Mouse (Mus musculus) MEL (cell line): ENCODE data around the gene Kmo. TPM values are rescaled to one million over a fixed set of nuclear protein-coding genes. Genes with fewer than 3 reads are reported as not detected.
A peak's percentile ranks its signal among the peaks of the same experiment; 100 is the strongest.

ENCODE experiments used
- DNase-seq: peaks from one replicate; pipeline ENCODE4 v3.0.0; 2011; ENCODE audit warnings: low read depth, low spot score
- H3K27ac ChIP-seq: 2 replicates; pipeline ENCODE4 v1.5.1; 2012; ENCODE audit warnings: low read depth, mild to moderate bottlenecking, control low read depth, low read length, moderate library complexity; ENCODE audit not compliant: control insufficient read depth
- H3K27me3 ChIP-seq, 2 experiments: fragments of 150-350 bp in 1 of 2; sonication (generic) in 1 of 2; 2 replicates each; pipeline ENCODE4 v1.6.1; 2012; ENCODE audit warnings: low read length in 2 of 2, mild to moderate bottlenecking in 2 of 2, improper control_type of control experiment in 1 of 2, moderate library complexity in 1 of 2; ENCODE audit not compliant: insufficient read depth in 2 of 2, control insufficient read depth in 1 of 2
- H3K36me3 ChIP-seq, 2 experiments: 2 replicates each; pipeline ENCODE4 v1.6.1; 2012 to 2014; ENCODE audit warnings: low read length in 2 of 2, improper control_type of control experiment in 1 of 2, inconsistent platforms in 1 of 2, mild to moderate bottlenecking in 1 of 2; ENCODE audit not compliant: insufficient read depth in 2 of 2, control insufficient read depth in 1 of 2
- H3K4me1 ChIP-seq, 2 experiments: fragments of 150-350 bp in 1 of 2; sonication (generic) in 1 of 2; 2 replicates each; pipeline ENCODE4 v1.6.1; 2012; ENCODE audit warnings: low read length in 2 of 2, improper control_type of control experiment in 1 of 2, mild to moderate bottlenecking in 1 of 2; ENCODE audit not compliant: insufficient read depth in 2 of 2, control insufficient read depth in 1 of 2
- H3K4me3 ChIP-seq, 2 experiments: fragments of 150-350 bp in 1 of 2; sonication (generic) in 1 of 2; 2 replicates each; pipeline ENCODE4 v1.5.1; 2012; ENCODE audit warnings: low read depth in 2 of 2, low read length in 2 of 2, mild to moderate bottlenecking in 2 of 2, moderate library complexity in 2 of 2, control low read depth in 1 of 2, improper control_type of control experiment in 1 of 2; ENCODE audit not compliant: control insufficient read depth in 1 of 2, insufficient read depth in 1 of 2
- H3K79me2 ChIP-seq: 2 replicates; pipeline ENCODE4 v1.6.1; 2012; ENCODE audit warnings: mild to moderate bottlenecking, low read length, moderate library complexity; ENCODE audit not compliant: control insufficient read depth, poor library complexity, insufficient read depth
- H3K9ac ChIP-seq: 2 replicates; pipeline ENCODE4 v1.6.1; 2012; ENCODE audit warnings: low read depth, mild to moderate bottlenecking, control low read depth, low read length, moderate library complexity; ENCODE audit not compliant: control insufficient read depth, poor library complexity, severe bottlenecking
- H3K9me3 ChIP-seq: fragments of 150-350 bp; sonication (generic); replicated peaks from 2 replicates; pipeline ENCODE4 v1.6.1; 2012; ENCODE audit warnings: mild to moderate bottlenecking, low read length, improper control_type of control experiment, moderate library complexity; ENCODE audit not compliant: insufficient read depth
- CHD2 ChIP-seq: IDR thresholded peaks from 2 replicates; pipeline ENCODE4 v1.6.1; 2011; ENCODE audit warnings: low read length, improper control_type of control experiment
- E2F4 ChIP-seq: IDR thresholded peaks from 2 replicates; pipeline ENCODE4 v1.6.1; 2011; ENCODE audit warnings: low read depth, low read length, improper control_type of control experiment, borderline replicate concordance
- ELF1 ChIP-seq: IDR thresholded peaks from 2 replicates; pipeline ENCODE4 v1.6.1; 2014; ENCODE audit warnings: low read depth, mild to moderate bottlenecking, inconsistent platforms, low read length, improper control_type of control experiment, moderate library complexity
- EP300 ChIP-seq, 2 experiments: IDR thresholded peaks; 2 replicates each; pipeline ENCODE4 v1.6.1; 2011; ENCODE audit warnings: improper control_type of control experiment in 2 of 2, low read length in 2 of 2, low read depth in 1 of 2, mild to moderate bottlenecking in 1 of 2
- ETS1 ChIP-seq: IDR thresholded peaks from 2 replicates; pipeline ENCODE4 v1.6.1; 2012; ENCODE audit warnings: low read depth, mild to moderate bottlenecking, inconsistent platforms, low read length, improper control_type of control experiment, moderate library complexity
- GATA1 ChIP-seq: IDR thresholded peaks from 2 replicates; pipeline ENCODE4 v1.6.1; 2011; ENCODE audit warnings: low read depth, low read length, improper control_type of control experiment
- HCFC1 ChIP-seq: IDR thresholded peaks from 2 replicates; pipeline ENCODE4 v1.6.1; 2012; ENCODE audit warnings: low read depth, mild to moderate bottlenecking, inconsistent platforms, low read length, improper control_type of control experiment, moderate library complexity
- MAFK ChIP-seq: IDR thresholded peaks from 2 replicates; pipeline ENCODE4 v1.6.1; 2011; ENCODE audit warnings: low read depth, mild to moderate bottlenecking, low read length, improper control_type of control experiment, borderline replicate concordance
- MAX ChIP-seq: IDR thresholded peaks from 2 replicates; pipeline ENCODE4 v1.6.1; 2011; ENCODE audit warnings: low read length, improper control_type of control experiment
- MEF2A ChIP-seq: IDR thresholded peaks from 2 replicates; pipeline ENCODE4 v1.6.1; 2014; ENCODE audit warnings: low read depth, mild to moderate bottlenecking, inconsistent platforms, low read length, improper control_type of control experiment; ENCODE audit not compliant: poor library complexity, insufficient replicate concordance, severe bottlenecking; ENCODE audit errors: extremely low read depth
- MXI1 ChIP-seq: IDR thresholded peaks from 2 replicates; pipeline ENCODE4 v1.6.1; 2011; ENCODE audit warnings: mild to moderate bottlenecking, low read depth, low read length, improper control_type of control experiment
- MYB ChIP-seq: IDR thresholded peaks from 2 replicates; pipeline ENCODE4 v1.6.1; 2011; ENCODE audit warnings: mild to moderate bottlenecking, low read depth, low read length, improper control_type of control experiment
- MYC ChIP-seq: IDR thresholded peaks from 2 replicates; pipeline ENCODE4 v1.6.1; 2011; ENCODE audit warnings: low read depth, mild to moderate bottlenecking, low read length, improper control_type of control experiment, moderate library complexity
- NELFE ChIP-seq: IDR thresholded peaks from 2 replicates; pipeline ENCODE4 v1.6.1; 2011; ENCODE audit warnings: low read depth, low read length, improper control_type of control experiment
- NRF1 ChIP-seq: IDR thresholded peaks from 2 replicates; pipeline ENCODE4 v1.6.1; 2014; ENCODE audit warnings: low read depth, mild to moderate bottlenecking, inconsistent platforms, low read length, improper control_type of control experiment, moderate library complexity; ENCODE audit not compliant: poor library complexity, insufficient read depth, severe bottlenecking
- RAD21 ChIP-seq: IDR thresholded peaks from 2 replicates; pipeline ENCODE4 v1.6.1; 2011; ENCODE audit warnings: mild to moderate bottlenecking, low read depth, low read length, improper control_type of control experiment
- SIN3A ChIP-seq: IDR thresholded peaks from 2 replicates; pipeline ENCODE4 v1.6.1; 2012; ENCODE audit warnings: low read length, improper control_type of control experiment, inconsistent platforms
- SMC3 ChIP-seq: IDR thresholded peaks from 2 replicates; pipeline ENCODE4 v1.6.1; 2011; ENCODE audit warnings: low read depth, low read length, improper control_type of control experiment
- TBP ChIP-seq: IDR thresholded peaks from 2 replicates; pipeline ENCODE4 v1.8.0; 2011; ENCODE audit warnings: low read depth, low read length, improper control_type of control experiment
- USF1 ChIP-seq: IDR thresholded peaks from 2 replicates; pipeline ENCODE4 v1.6.1; 2014; ENCODE audit warnings: low read depth, mild to moderate bottlenecking, inconsistent platforms, low read length, improper control_type of control experiment, moderate library complexity
- ZKSCAN1 ChIP-seq: IDR thresholded peaks from 2 replicates; pipeline ENCODE4 v1.6.1; 2012; ENCODE audit warnings: low read depth, mild to moderate bottlenecking, inconsistent platforms, low read length, improper control_type of control experiment, moderate library complexity
- ZMIZ1 ChIP-seq: IDR thresholded peaks from 2 replicates; pipeline ENCODE4 v1.6.1; 2012; ENCODE audit warnings: low read depth, mild to moderate bottlenecking, inconsistent platforms, low read length, improper control_type of control experiment, moderate library complexity
- polyA plus RNA-seq, 2 experiments: library from polyadenylated mRNA; stranded (reverse) in 1 of 2; unstranded in 1 of 2; fragments of >175 nt in 1 of 2; fragments of >200 nt in 1 of 2; gene quantifications; 2 replicates each; pipeline versions ENCODE4 v1.2.1 to v1.2.4; 2012; ENCODE audit warnings: low replicate concordance in 2 of 2, low read depth in 1 of 2; ENCODE audit not compliant: insufficient read length in 2 of 2, insufficient read depth in 1 of 2, missing spikeins in 1 of 2
- total RNA-seq: library from RNA; depleted of rRNA; stranded (reverse); fragments of 300-350 nt; gene quantifications from 2 replicates; pipeline ENCODE4 v1.2.3, GENCODE M21; 2012

Gene Kmo
- total and polyA plus RNA-seq, 3 experiments: 0.27 to 1.6 TPM; not detected in 1

DNA sequence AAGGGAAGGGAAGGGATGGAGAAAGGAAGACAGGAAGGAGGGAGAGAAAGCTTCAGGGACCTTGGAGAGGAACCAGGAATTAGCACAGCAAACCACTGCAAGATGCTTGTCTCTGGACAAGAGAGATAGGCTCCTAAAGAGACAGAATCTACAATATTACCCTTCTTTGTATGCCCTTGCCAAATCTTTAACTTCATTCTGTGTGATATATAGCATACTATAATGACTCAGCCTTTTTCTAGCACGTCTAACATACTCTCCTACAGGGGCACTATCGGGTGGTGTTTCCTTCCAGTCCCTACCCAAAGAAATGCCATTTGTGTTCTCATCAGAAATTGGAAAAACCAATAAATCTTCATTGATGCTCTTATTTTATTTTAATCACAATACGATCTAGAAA is 10.9 kb downstream of the Kmo start (continued):
- no peak for TF ChIP-seq RAD21
- no peak for TF ChIP-seq ELF1

DNA sequence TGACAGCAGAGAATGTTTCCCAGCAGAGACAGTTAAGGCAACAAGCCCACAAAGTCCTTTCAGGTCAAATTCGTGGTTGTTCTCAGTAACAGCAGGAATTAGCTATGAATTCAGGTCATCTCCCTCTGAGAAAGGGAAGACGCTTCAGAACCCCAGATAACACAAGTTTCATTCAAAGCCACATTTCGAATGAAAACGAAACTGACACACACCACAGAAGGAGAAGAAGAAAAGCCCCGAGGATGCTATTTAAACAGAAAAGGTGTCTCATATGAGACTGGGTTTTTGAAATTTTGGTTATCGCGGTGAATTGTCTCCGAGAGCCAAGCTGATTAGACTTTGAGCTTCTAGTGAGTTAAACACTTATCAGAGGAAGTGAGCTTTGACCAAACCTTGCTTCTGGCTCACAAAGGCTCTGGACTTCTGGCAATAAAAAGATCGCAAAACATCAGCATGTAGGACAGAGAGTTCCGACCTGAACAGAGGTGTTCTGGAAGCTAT is 11.6 kb downstream of the Kmo start:
- peak overlapping the region; percentile 78 for H3K27ac ChIP-seq
- H3K9ac ChIP-seq: peak overlapping the region; percentile 60
- DNase-seq: peak; percentile 75

DNA sequence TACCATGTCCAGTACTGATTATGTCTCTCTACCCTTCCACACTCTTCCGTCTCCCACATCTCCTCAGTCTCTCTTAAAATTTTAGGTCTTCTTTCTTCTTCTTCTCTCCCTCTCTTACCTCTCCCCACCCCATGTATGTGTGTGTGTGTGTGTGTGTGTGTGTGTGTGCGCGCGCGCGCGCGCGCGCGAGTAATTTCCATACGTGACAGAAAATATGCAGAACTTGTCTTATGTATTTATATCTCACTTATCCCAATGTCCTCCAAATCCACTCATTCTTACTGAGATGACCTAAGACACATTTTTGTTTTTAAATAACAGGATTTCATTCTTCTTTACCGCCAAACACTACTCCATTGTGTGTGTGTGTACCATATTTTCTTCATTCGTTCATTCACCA is 12.3 kb downstream of the Kmo start:
- peaks cover 2 to 6% of the 10 kb centered on the region in 2 experiments; a peak in 1 of 4 replicates for H3K4me1 ChIP-seq
- TF ChIP-seq TBP (no peak), ZKSCAN1 (no peak), HCFC1 (no peak), MYB (no peak), ELF1 (no peak), RAD21 (no peak), MYC (no peak), NELFE (no peak), E2F4 (no peak), ZMIZ1 (no peak)
- H3K9me3 ChIP-seq: no peaks in the 10 kb centered on the region
- no peaks in the 10 kb centered on the region for H3K27me3 ChIP-seq
- no peak overlapping the region for H3K9ac ChIP-seq
- peaks cover 0 to 4% of the 10 kb centered on the region in 2 experiments; a peak in 2 of 4 replicates for H3K36me3 ChIP-seq
- H3K79me2 ChIP-seq: no peaks in the 10 kb centered on the region; the same call in 1 of the 2 replicates
- no peak for DNase-seq
- no peak overlapping the region for H3K27ac ChIP-seq
- H3K4me3 ChIP-seq: peak overlapping the region in 1 of 2 experiments; percentile 79; a peak in 1 of 4 replicates

More for the DNA sequence above, 11.6 kb downstream of the Kmo start:
- Histone ChIP-seq H3K4me1 (peaks cover 2 to 11% of the 10 kb centered on the region in 2 experiments; a peak in 3 of 4 replicates), H3K9me3 (no peaks in the 10 kb centered on the region)
- TF ChIP-seq NRF1: no peak
- TF ChIP-seq CHD2: peak; percentile 52
- peak; percentile 79 for TF ChIP-seq GATA1
- TF ChIP-seq MAX: no peak
- 0 out of 2 replicates have a peak, but pooled peaks have one; percentile 67 for TF ChIP-seq MYC
- 0 out of 2 replicates have a peak, but pooled peaks have one; percentile 40 for TF ChIP-seq ETS1
- TF ChIP-seq NELFE: 0 out of 2 replicates have a peak, but pooled peaks have one; percentile 18
- no peak for TF ChIP-seq MYB
- TF ChIP-seq USF1: no peak
- no peak for TF ChIP-seq MAFK
- TF ChIP-seq TBP: peak; percentile 63
- peak; percentile 49 for TF ChIP-seq SIN3A
- TF ChIP-seq MXI1: 0 out of 2 replicates have a peak, but pooled peaks have one; percentile 38
- TF ChIP-seq SMC3: no peak
- peak; percentile 42 to 43; a peak in 3 of 4 replicates for TF ChIP-seq EP300 (IDR thresholded peaks at IDR 0.05; ENCODE audit: low read depth in 1 of 2, low read length in 2 of 2)
- no peak for TF ChIP-seq MEF2A
- TF ChIP-seq, all 39 proteins: peak for 9
- H3K79me2 ChIP-seq: no peaks in the 10 kb centered on the region; the same call in 1 of the 2 replicates
- H3K27me3 ChIP-seq: no peaks in the 10 kb centered on the region
- H3K4me3 ChIP-seq: peak overlapping the region; percentile 64 to 79
- peaks cover 0 to 4% of the 10 kb centered on the region in 2 experiments; a peak in 2 of 4 replicates for H3K36me3 ChIP-seq
